Mouse (Mus musculus) spleen, adult 2 months (tissue): Measurements from ENCODE around the gene Stard3.

Experiments
- CTCF ChIP-seq: fragments of 200-500 bp; IDR thresholded peaks from 2 replicates; pipeline ENCODE4 v1.5.1; 2011; ENCODE audit warnings: mild to moderate bottlenecking, inconsistent platforms; ENCODE audit not compliant: insufficient read depth, insufficient read length, insufficient replicate concordance; ENCODE audit errors: extremely low read depth
- POLR2A ChIP-seq: fragments of 200-500 bp; IDR thresholded peaks from 2 replicates; pipeline ENCODE4 v1.6.1; 2011; ENCODE audit warnings: low read depth, low read length, inconsistent platforms

- TF ChIP-seq POLR2A (peak; percentile 39; the same call in 1 of the 2 replicates), CTCF (no peak)
Measured at GRCm38 (mm10) chr11:98400161-98400726, 42.1 kb downstream of the Stard3 start, which contains the start of gene Pgap3.
